Mouse (Mus musculus) neural tube, postnatal 0 days (tissue): Measurements from ENCODE around the gene Ptpn12. TPM values are rescaled to one million over a fixed set of nuclear protein-coding genes. Genes with fewer than 3 reads are reported as not detected.

Experiments used
- polyA plus RNA-seq: library from polyadenylated mRNA; unstranded; fragments of >200 nt; fragmentation: Nextera tagmentation; extraction: Ambion mirVana; gene quantifications from 2 replicates; pipeline ENCODE4 v1.2.1, GENCODE M21; 2015

Gene Ptpn12
- polyA plus RNA-seq = 15.3 and 17.6 TPM in 2 replicates

DNA sequence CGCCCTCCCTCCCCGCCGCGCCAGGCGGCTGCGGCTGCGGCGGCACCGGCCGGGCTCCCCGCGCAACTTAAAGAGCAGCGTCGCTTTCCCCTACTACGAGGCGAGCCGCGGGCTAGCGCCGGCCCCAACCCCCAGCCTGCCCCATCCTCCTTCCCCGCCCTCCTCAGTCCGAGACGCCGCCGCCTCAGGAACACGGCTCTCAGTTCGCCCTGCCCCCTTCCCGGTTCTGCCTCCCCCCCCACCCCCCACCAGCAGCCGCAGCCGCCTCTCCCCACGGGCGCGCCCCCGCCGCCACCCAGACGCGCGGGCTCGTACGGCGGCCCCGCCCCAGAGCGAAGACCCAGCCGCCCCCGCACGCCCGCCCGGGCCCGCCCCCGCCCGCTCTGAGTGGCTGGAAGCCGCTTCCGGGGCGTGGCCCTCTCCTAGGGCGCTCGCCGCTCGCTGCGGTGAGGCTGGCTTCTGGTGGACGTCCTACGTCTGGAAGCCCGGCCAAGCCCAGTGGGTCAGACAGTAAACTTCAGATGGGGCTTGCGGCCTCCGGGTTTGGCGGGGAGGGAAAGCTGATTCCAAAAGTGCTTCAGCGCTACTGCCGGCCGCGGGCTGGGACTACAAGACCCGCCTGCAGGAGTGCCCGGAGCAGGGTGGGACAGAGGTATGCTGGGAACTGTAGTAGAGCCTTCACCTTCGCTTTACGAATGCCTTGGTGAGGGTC, at the start of gene Ptpn12:
Gene Ptpn12 (minus strand): TSS at position 92 of the 712 bp plus-strand sequence.

GRCm38 (mm10) chr5:20956298-20956697, 99.4 kb downstream of the Ptpn12 start, which contains the start of gene Rsbn1l:
Rsbn1l (minus strand) TSS chr5:20956398.

Other genes starting within 250 kb of the Ptpn12 start
- 18.2 and 22.7 TPM in 2 replicates for gene Phtf2, start 173.8 kb downstream of the Ptpn12 start, polyA plus RNA-seq
- 74.4 and 77.7 TPM in 2 replicates for gene Tmem60, start 173.7 kb downstream of the Ptpn12 start, polyA plus RNA-seq
- 4.0 and 4.4 TPM in 2 replicates for gene Rsbn1l, start 99.5 kb downstream of the Ptpn12 start, polyA plus RNA-seq
- 8.1 and 9.8 TPM in 2 replicates for gene Gsap, start 130.3 kb upstream of the Ptpn12 start, polyA plus RNA-seq